Mouse (Mus musculus) E14TG2a.4 (cell line): ENCODE data around the gene Fermt2.

Experiments
- CTCF ChIP-seq: conservative IDR thresholded peaks from 2 replicates; pipeline ENCODE4 v1.5.1; 2014; ENCODE audit warnings: low read length
- NANOG ChIP-seq: IDR thresholded peaks from 2 replicates; pipeline ENCODE4 v1.6.1; 2014; ENCODE audit warnings: borderline replicate concordance, low read length, mixed read lengths

GRCm38 (mm10) chr14:45472536-45472935 is 57.4 kb downstream of the Fermt2 start:
- no peak for TF ChIP-seq CTCF
- no peak for TF ChIP-seq NANOG
